Mouse (Mus musculus) cerebellum, postnatal 25 days (tissue): Measurements from ENCODE around the gene Srsf6.
"Not testable (repeated sequence)": the region's sequence is repeated elsewhere in the genome, so short reads cannot be mapped to it uniquely, and the experiment has no call there.

Source experiments
- DNase-seq, 2 experiments: peaks; one replicate each; pipeline ENCODE4 v3.0.0; 2021; ENCODE audit warnings: mixed read lengths in 2 of 2

Srsf6 gene

DNA sequence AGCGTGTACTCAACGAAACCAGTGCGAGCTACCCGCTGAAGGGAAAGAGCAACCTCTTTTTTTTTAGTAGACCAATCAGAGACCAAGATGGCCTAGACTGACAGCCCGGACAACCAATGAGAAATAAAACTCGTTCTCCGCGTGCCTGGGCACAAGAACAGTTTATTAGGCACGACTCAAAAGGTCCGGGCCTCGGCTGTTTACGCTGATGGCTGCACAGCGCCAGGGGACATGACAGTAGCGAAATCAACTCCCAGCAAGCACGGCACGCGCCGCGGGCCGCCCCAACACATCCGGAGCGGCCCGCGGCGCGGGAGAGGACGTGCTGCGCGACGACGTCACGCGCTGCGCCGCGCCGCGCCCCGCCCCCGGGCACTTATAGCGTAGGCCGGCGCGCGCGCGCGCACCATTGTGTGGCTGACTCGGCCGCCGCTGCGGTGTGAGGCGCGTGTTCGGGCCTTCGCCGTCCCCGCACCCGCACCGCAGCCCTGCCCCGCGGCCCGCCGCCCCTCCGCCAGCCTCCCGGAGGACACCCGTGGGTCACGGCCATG lies at the start of gene Srsf6:
Gene Srsf6, plus strand, starts transcription at position 406 of the 551 bp plus-strand sequence.
- peak; percentile 93 to 97 for DNase-seq

DNA sequence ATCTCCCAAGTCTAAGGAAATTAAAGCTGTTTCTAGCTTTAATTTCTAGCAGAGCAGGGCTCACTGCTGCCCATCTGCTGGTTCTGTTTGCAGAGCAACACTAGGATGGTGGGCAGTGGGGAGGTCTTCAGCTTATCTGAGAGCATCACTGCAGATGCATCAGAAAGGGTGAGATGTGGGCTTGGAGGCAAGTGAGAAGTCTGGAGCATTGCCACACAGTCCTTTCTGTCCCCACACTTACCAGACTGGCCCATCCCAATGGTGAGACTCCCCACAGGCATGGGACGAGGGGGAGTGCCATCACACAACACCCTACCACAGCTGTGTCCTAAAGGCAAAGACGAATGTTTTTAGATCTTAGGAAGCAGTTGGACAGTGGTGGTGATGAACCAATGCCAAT lies 47.2 kb upstream of the Srsf6 start:
- DNase-seq = no peak

GRCm38 (mm10) chr2:162887121-162887520 lies 44.2 kb upstream of the Srsf6 start:
- no peak for DNase-seq

DNA sequence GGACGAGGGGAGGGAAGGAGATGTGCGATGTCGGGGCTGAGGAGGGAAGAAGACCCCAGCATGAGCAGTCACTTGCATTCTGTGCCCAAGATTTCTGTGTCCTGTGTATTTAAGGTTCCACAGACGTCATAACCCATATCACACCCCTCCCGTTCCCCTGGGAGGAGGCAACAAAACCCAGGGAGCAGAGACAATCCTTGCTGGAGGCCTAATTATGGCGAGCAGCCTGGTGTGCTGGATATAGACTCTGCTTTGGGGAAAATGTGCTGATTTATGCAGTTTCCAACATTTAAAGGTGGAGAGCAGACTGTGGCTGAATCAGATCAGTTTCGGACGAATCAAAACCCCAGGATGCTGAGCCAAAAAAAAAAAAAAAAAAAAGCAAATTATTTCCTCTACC lies 42.7 kb upstream of the Srsf6 start:
- DNase-seq = no peak

DNA sequence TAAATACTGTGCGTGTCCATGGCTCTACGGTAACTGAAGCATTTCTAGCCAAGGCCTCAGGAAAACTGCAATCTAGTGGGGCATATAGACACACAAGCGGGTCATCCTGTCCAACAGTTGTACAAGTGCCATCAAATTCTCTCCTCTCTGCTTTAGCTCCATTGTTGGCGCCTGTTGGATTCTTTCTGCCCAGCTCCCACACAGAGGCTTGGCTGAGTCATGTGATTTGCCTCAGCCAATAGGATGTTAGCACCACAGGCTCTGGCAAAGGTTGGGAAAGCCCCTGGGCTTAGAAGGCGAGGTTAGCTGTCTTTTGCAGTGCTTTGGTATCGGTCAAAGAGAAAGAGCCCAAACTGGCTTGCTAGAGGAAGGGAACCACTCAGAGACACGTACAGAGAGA lies 42.1 kb upstream of the Srsf6 start:
- peak in 1 of 2 experiments; percentile 12 for DNase-seq

DNA sequence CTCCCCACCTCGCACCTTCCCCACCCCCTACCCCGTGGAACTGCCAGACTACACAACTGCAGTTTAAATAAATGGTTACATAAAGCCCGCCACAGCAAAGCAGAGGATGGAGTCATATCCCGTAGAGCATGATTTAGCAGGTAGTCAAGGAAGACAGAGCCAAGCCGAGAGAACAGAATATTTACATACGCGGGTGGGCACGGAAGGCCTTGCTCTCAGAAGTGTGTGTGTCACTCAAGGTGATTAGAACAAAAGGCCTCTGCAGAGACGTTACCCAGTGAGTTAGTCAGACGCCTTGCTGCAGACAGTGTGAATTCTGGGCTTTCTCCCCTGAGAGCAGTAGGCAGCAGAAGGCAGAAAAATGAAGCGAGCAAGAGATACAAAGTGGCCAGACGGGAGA lies 41.6 kb upstream of the Srsf6 start:
- DNase-seq = no peak

- DNase-seq = not testable (repeated sequence)
Observed at GRCm38 (mm10) chr2:162892979-162893378, 38.3 kb upstream of the Srsf6 start.

GRCm38 (mm10) chr2:162899256-162899655 lies 32.1 kb upstream of the Srsf6 start:
- not testable (repeated sequence) for DNase-seq

DNA sequence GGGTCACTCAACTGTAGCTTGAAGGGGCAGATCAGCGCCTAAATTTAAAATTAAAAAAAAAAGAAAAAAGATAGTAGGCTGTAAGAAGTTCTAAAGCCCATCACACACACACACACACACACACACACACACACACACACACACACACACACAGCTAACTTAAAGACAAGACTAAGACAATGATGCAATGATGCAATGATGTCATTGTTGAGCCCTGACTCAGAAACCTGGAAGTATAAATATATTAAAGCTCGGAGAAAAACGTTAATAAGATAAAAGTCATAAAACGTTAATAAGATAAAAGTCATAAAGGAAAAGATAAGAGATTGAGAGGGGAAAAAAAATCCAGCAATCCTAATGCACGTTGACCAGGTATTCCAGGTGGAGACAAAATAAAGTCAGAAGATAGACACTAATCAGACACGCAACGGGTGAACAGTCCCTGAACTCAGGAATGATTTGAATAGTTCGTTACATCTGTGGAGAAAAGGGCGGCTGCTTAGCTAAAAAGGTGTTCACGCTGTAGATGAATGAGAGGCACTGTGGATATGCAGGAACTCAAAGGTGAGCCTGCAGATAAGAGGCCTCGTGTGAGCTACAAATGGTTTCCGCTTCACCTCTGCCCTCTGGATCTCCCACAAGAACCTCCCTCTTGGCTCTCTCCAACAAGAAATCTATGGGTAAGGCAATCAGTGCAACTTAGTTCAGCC lies 31.3 kb upstream of the Srsf6 start:
- no peak for DNase-seq

GRCm38 (mm10) chr2:162900590-162900916 lies 30.8 kb upstream of the Srsf6 start:
- DNase-seq = no peak

DNA sequence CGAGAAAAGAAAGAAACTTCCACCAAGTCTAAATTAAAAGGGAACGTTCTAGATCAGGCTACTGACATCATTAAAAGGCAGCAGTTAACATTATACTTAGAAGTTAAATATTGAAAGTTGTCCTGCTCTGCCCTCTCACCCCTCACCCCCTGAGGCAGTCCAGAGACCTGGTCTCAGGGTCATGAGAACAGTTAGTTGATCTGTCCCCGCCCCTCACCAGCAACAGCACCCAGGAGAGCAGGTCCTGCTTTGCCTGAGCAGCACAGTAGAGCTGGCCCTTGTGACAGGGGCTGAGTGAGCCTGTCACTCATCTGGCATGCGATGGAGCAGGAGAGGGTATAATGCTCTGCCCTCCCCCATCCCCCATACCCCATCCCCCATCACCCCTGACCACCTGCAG lies 25.4 kb upstream of the Srsf6 start:
- no peak for DNase-seq

DNA sequence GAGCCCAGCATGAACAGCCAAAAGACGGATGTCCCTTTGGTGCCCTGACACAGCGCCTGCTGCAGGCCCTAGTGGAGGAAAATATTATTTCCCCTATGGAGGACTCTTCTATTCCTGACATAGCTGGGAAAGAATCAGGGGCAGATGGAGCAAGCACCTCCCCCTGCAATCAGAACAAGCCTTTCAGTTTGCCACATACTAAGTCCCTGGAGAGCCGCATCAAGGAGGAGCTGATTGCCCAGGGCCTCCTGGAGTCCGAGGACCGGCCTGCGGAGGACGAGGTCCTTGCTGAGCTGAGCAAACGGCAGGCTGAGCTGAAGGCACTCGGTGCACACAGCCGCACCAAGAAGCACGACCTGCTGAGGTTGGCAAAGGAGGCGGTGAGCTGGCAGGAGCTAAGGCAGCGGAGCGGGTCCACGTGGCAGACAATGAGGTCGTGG lies 23.3 kb upstream of the Srsf6 start:
- peak; percentile 80 to 81 for DNase-seq

GRCm38 (mm10) chr2:162914040-162914439 lies 17.3 kb upstream of the Srsf6 start:
- no peak for DNase-seq

DNA sequence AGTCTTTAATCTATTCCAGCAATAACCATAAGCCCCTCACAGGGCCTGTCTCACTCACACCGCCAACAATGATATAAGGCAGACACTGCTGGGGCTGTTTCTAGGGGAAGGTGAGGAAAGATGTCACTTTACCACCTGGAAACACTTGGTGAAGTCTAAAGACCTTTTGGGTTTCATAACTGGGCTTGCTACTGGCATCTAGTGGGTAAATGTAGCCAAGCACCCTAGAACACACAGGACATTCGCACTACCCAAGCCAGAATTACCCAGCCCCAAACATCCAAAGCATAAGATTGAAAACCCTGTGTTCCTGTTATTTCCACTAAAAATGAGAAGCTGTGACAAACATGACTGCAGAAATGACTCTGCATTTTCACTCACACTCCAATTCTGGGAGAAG lies 16.8 kb upstream of the Srsf6 start:
- peak in 1 of 2 experiments; percentile 29 for DNase-seq

GRCm38 (mm10) chr2:162919926-162920325 lies 11.4 kb upstream of the Srsf6 start:
- DNase-seq = no peak

DNA sequence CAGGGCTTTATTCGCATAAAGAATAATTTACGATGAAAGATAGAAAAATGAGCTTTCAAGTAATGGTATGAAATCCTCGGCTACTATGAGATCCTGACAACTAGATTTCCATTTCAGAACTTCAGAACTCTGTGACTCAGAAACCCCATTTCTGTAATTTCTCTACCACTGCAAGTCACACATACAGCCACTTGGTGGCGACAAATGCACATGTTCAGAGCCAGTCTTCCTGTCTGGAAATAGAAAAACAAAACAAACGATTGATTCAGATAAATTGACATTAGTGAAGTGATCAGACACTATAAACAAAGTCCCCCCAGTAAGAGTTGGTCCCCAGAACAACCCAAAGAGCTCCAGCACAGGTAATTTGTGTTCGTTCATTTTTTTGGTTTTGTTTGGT lies 9.1 kb upstream of the Srsf6 start:
- peak; percentile 37 to 64 for DNase-seq

- DNase-seq = no peak
Observed at GRCm38 (mm10) chr2:162922834-162923233, 8.5 kb upstream of the Srsf6 start.

DNA sequence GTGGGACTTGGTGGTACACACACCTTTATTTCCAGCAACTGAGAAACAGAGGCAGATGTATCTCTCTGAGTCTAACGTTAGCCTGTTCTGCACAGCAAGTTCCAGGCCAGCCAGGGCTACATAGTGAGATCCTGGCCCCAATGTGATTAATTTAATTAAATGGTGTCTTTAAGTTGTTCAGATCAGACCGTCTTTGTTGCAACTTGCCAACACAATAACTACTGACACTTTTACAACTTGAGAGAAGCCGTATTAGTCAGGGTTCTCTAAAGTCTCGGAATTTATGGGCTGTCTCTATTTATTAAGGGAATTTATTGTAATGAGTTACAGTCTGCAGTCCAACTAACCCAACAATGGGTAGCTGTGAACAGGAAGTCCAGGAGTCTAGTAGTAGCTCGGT lies 7.2 kb upstream of the Srsf6 start:
- no peak for DNase-seq

- DNase-seq = no peak
Observed at GRCm38 (mm10) chr2:162927918-162928585, 3.3 kb upstream of the Srsf6 start.

- no peak for DNase-seq
Observed at GRCm38 (mm10) chr2:162929704-162930103, 1.6 kb upstream of the Srsf6 start.

- no peak for DNase-seq
Observed at GRCm38 (mm10) chr2:162930516-162931122, 709 bp upstream of the Srsf6 start.

GRCm38 (mm10) chr2:162931674-162932650 lies 634 bp downstream of the Srsf6 start:
- peak; percentile 82 to 84 for DNase-seq

- DNase-seq = peak in 1 of 2 experiments; percentile 24
Observed at GRCm38 (mm10) chr2:162932706-162933105, 1.4 kb downstream of the Srsf6 start.
